21 mouse cellular contexts compared by ENCODE assay signal in the genomic region with DNA sequence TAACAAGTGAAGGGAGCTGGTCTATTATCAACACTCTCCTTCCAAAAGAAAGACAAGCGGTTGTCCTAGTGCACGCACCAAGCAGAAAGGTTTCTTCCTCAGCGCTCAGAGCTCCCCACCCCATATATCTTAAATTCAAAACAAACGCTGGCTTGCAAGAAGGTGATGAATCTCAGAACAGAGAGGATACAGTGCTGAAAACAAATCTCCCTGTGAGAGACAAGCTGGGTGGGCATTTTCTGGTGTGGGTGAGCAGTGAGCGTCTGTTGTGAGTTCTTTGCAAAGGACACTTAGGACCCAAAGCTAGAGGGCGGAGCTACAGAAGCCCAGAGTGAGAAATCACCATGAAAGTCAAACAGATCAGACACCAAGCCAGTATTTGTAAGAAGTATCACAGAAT.
DNase-seq lines count a peak whose midpoint lies in the region; ATAC-seq and TF ChIP-seq lines count a peak whose summit lies in the region.
"Had no signal": no experiment of that assay in that cellular context is flagged by ENCODE, and none has a peak within 500 bp of the region (broad histone marks: within the 10 kb centered on the region; RNA-seq: fewer than 3 reads in every experiment).

No protein-coding gene starts in this region.

- ATAC-seq in hindbrain, embryonic 15.5 days (ENCODE audit: low FRiP score, low read depth): no peak
- ATAC-seq in hindbrain, postnatal 0 days: no peak
- no peak for ATAC-seq in neural tube, embryonic 11.5 days (ENCODE audit: insufficient read depth, low FRiP score, low TSS enrichment)
- ATAC-seq in neural tube, embryonic 15.5 days (ENCODE audit: low FRiP score): no peak
- no peak for ATAC-seq in activated CD4-positive, CD25-positive, alpha-beta regulatory T cell, adult 4 months
- ATAC-seq: inflammation-experienced regulatory T-cells, adult 6 months; liver, postnatal 0 days had no signal

- H3K36me3 ChIP-seq in hindbrain, embryonic 15.5 days: no peaks in the 10 kb centered on the region
- H3K36me3 ChIP-seq in hindbrain, postnatal 0 days (ENCODE audit: insufficient read depth, low read length): no peaks in the 10 kb centered on the region
- H3K36me3 ChIP-seq in neural tube, embryonic 11.5 days (ENCODE audit: control insufficient read depth, insufficient read depth, low read length): no peaks in the 10 kb centered on the region
- H3K36me3 ChIP-seq in neural tube, embryonic 15.5 days: no peaks in the 10 kb centered on the region
- H3K36me3 ChIP-seq: forebrain, embryonic 12.5 days had no signal

- H3K4me2 ChIP-seq in hindbrain, embryonic 15.5 days: 0 out of 2 replicates have a peak overlapping the region, but pooled peaks have one; percentile 13
- no peak overlapping the region for H3K4me2 ChIP-seq in hindbrain, postnatal 0 days (ENCODE audit: low read depth, low read length)
- no peak overlapping the region for H3K4me2 ChIP-seq in neural tube, embryonic 11.5 days (ENCODE audit: low read depth)
- H3K4me2 ChIP-seq in neural tube, embryonic 15.5 days: peak overlapping the region; percentile 29
- H3K4me2 ChIP-seq: forebrain, embryonic 12.5 days; midbrain, embryonic 11.5 days had no signal

- H3K27ac ChIP-seq in hindbrain, embryonic 15.5 days (replicated peaks): no peak overlapping the region
- H3K27ac ChIP-seq in hindbrain, postnatal 0 days: no peak overlapping the region
- no peak overlapping the region for H3K27ac ChIP-seq in neural tube, embryonic 11.5 days (ENCODE audit: low read depth, low read length)
- no peak overlapping the region for H3K27ac ChIP-seq in neural tube, embryonic 15.5 days (replicated peaks)
- H3K27ac ChIP-seq: forebrain, embryonic 12.5 days; heart, adult 2 months; layer of hippocampus, adult 2 months had no signal

- no peak for TF ChIP-seq CTCF in hindbrain, postnatal 0 days (IDR thresholded peaks at IDR 0.05; ENCODE audit: low read depth)

- DNase-seq in hindbrain, postnatal 0 days (ENCODE audit: low spot score): no peak
- peak; percentile 24 for DNase-seq in neural tube, embryonic 11.5 days (ENCODE audit: low spot score)
- no peak for DNase-seq in neural tube, embryonic 10.5 days (ENCODE audit: extremely low spot score, low spot score)
- DNase-seq in layer of hippocampus, postnatal 10 days (ENCODE audit: low spot score in 2 of 2): no peak
- DNase-seq: adrenal gland, adult 2 months; cerebellum, adult 8-10 months; gastrocnemius, postnatal 14 days; heart, adult 2 months; kidney, postnatal 10 days; left cerebral cortex, postnatal 4 days; liver; liver, postnatal 0 days; right cerebral cortex, postnatal 14 days; spleen, adult 18-20 months had no signal

- H3K9me3 ChIP-seq in hindbrain, embryonic 15.5 days: no peaks in the 10 kb centered on the region
- no peaks in the 10 kb centered on the region for H3K9me3 ChIP-seq in hindbrain, postnatal 0 days (ENCODE audit: low read length)
- no peaks in the 10 kb centered on the region for H3K9me3 ChIP-seq in neural tube, embryonic 11.5 days (ENCODE audit: control insufficient read depth, low read length)
- no peaks in the 10 kb centered on the region for H3K9me3 ChIP-seq in neural tube, embryonic 15.5 days (replicated peaks)
- H3K9me3 ChIP-seq: forebrain, embryonic 12.5 days had no signal

- H3K4me3 ChIP-seq in hindbrain, embryonic 15.5 days: no peak overlapping the region
- no peak overlapping the region for H3K4me3 ChIP-seq in hindbrain, postnatal 0 days (ENCODE audit: low read length)
- H3K4me3 ChIP-seq in neural tube, embryonic 11.5 days (ENCODE audit: low read depth, low read length): no peak overlapping the region
- no peak overlapping the region for H3K4me3 ChIP-seq in neural tube, embryonic 15.5 days (replicated peaks)
- H3K4me3 ChIP-seq: forebrain, embryonic 12.5 days; heart, adult 2 months; layer of hippocampus, adult 2 months had no signal

- no peak overlapping the region for H3K9ac ChIP-seq in hindbrain, embryonic 15.5 days
- no peak overlapping the region for H3K9ac ChIP-seq in hindbrain, postnatal 0 days (replicated peaks; ENCODE audit: low read length)
- H3K9ac ChIP-seq in neural tube, embryonic 11.5 days (ENCODE audit: low read length): no peak overlapping the region
- no peak overlapping the region for H3K9ac ChIP-seq in neural tube, embryonic 15.5 days (replicated peaks)
- H3K9ac ChIP-seq: forebrain, embryonic 12.5 days; liver, postnatal 0 days had no signal

- 57% methylated on average over 6 of the region's 6 CpGs for WGBS in hindbrain, embryonic 15.5 days
- 71% methylated on average over 6 of the region's 6 CpGs for WGBS in hindbrain, postnatal 0 days
- WGBS in neural tube, embryonic 11.5 days: 66% methylated on average over 6 of the region's 6 CpGs
- 46% methylated on average over 6 of the region's 6 CpGs for WGBS in neural tube, embryonic 15.5 days

- H3K4me1 ChIP-seq in hindbrain, embryonic 15.5 days (replicated peaks): peaks cover 6% of the 10 kb centered on the region; the same call in 1 of the 2 replicates
- H3K4me1 ChIP-seq in hindbrain, postnatal 0 days (ENCODE audit: insufficient read depth, low read length): no peaks in the 10 kb centered on the region
- H3K4me1 ChIP-seq in neural tube, embryonic 11.5 days (ENCODE audit: control insufficient read depth, insufficient read depth, low read length): no peaks in the 10 kb centered on the region
- H3K4me1 ChIP-seq in neural tube, embryonic 15.5 days: 0 out of 2 replicates have a peak, but pooled peaks cover 3% of the 10 kb centered on the region
- H3K4me1 ChIP-seq: forebrain, embryonic 12.5 days had no signal

- H3K27me3 ChIP-seq in hindbrain, embryonic 15.5 days: no peaks in the 10 kb centered on the region
- no peaks in the 10 kb centered on the region; the same call in 1 of the 2 replicates for H3K27me3 ChIP-seq in hindbrain, postnatal 0 days (ENCODE audit: insufficient read depth, low read length)
- H3K27me3 ChIP-seq in neural tube, embryonic 11.5 days (ENCODE audit: control insufficient read depth, insufficient read depth, low read length): no peaks in the 10 kb centered on the region
- H3K27me3 ChIP-seq in neural tube, embryonic 15.5 days (replicated peaks): no peaks in the 10 kb centered on the region
- H3K27me3 ChIP-seq: forebrain, embryonic 12.5 days had no signal

Comparison
In these comparisons a context has a peak if more than half of its experiments do, and no peak if none do; other contexts are left out.
1. H3K4me2 ChIP-seq: peak in hindbrain, embryonic 15.5 days (single experiment) and neural tube, embryonic 15.5 days (single experiment); none in hindbrain, postnatal 0 days (single experiment) and neural tube, embryonic 11.5 days (single experiment).